Mouse (Mus musculus): ENCODE measurements around the gene Lars2.

Gene Lars2

GRCm38 (mm10) chr9:123506270-123507146, 139.8 kb downstream of the Lars2 start:
- DNase-seq (ENCODE audit: low read depth, low spot score) = no peak

GRCm38 (mm10) chr9:123507380-123507779, 140.7 kb downstream of the Lars2 start:
- no peak for DNase-seq (ENCODE audit: low read depth, low spot score)

GRCm38 (mm10) chr9:123508986-123509385, 142.3 kb downstream of the Lars2 start:
- no peak for DNase-seq (ENCODE audit: low read depth, low spot score)

GRCm38 (mm10) chr9:123509638-123510604, 143.2 kb downstream of the Lars2 start:
- DNase-seq (ENCODE audit: low read depth, low spot score) = no peak

GRCm38 (mm10) chr9:123510926-123511325, 144.2 kb downstream of the Lars2 start:
- no peak for DNase-seq (ENCODE audit: low read depth, low spot score)
